Mouse (Mus musculus) embryonic facial prominence, embryonic 11.5 days (tissue): ENCODE results near the gene Cntfr. TPM values are rescaled to one million over a fixed set of nuclear protein-coding genes. Genes with fewer than 3 reads are reported as not detected.

Experiments used
- ATAC-seq: fragments of 200-750 bp; cut with Nextera tagmentation; replicated peaks from 2 replicates; pipeline ENCODE4 v1.8.0; 2017; ENCODE audit warnings: low read depth; ENCODE audit not compliant: insufficient number of reproducible peaks, low FRiP score, low TSS enrichment
- DNase-seq: peaks from one replicate; pipeline ENCODE4 v3.0.0-alpha.2; 2015; ENCODE audit warnings: low spot score
- H3K27ac ChIP-seq: fragments of 300-500 bp; sonication (generic); replicated peaks from 2 replicates; pipeline ENCODE4 v1.5.1; 2014; ENCODE audit warnings: mild to moderate bottlenecking, low read depth, low read length, control low read depth
- H3K27me3 ChIP-seq: fragments of 300-500 bp; sonication (generic); 2 replicates; pipeline ENCODE4 v1.6.1; 2014; ENCODE audit warnings: mild to moderate bottlenecking, low read length, moderate library complexity, mixed read lengths; ENCODE audit not compliant: control insufficient read depth, insufficient read depth
- H3K36me3 ChIP-seq: fragments of 300-500 bp; sonication (generic); replicated peaks from 2 replicates; pipeline ENCODE4 v1.6.1; 2014; ENCODE audit warnings: low read depth, mild to moderate bottlenecking, low read length, moderate library complexity, mixed read lengths; ENCODE audit not compliant: control insufficient read depth, insufficient read depth
- H3K4me1 ChIP-seq: fragments of 300-500 bp; sonication (generic); 2 replicates; pipeline ENCODE4 v1.6.1; 2014; ENCODE audit warnings: low read length, mixed read lengths; ENCODE audit not compliant: control insufficient read depth, insufficient read depth
- H3K4me2 ChIP-seq: fragments of 300-500 bp; sonication (generic); 2 replicates; pipeline ENCODE4 v1.6.1; 2014; ENCODE audit warnings: low read depth, mild to moderate bottlenecking, control low read depth, low read length, moderate library complexity
- H3K4me3 ChIP-seq: fragments of 300-500 bp; sonication (generic); 2 replicates; pipeline ENCODE4 v1.5.1; 2014; ENCODE audit warnings: low read depth, low read length, control low read depth
- H3K9ac ChIP-seq: fragments of 300-500 bp; sonication (generic); replicated peaks from 2 replicates; pipeline ENCODE4 v1.6.1; 2014; ENCODE audit warnings: mild to moderate bottlenecking, control low read depth, low read length
- H3K9me3 ChIP-seq: fragments of 300-500 bp; sonication (generic); replicated peaks from 2 replicates; pipeline ENCODE4 v1.6.1; 2016; ENCODE audit warnings: mild to moderate bottlenecking, low read length, inconsistent platforms, mixed read lengths; ENCODE audit not compliant: control insufficient read depth
- WGBS: fragments of 180-500 bp; shearing (Covaris S2); extraction: QIAGEN DNeasy Blood & Tissue Kit; methylation state at CpG from one replicate; pipeline ENCODE4 v1.1.7; 2014; 5-methylcytosine and 5-hydroxymethylcytosine counted together
- polyA plus RNA-seq: library from polyadenylated mRNA; unstranded; fragments of >200 nt; fragmentation: Nextera tagmentation; extraction: Ambion mirVana; gene quantifications from 2 replicates; pipeline ENCODE4 v1.2.1, GENCODE M21; 2014

Cntfr gene
- polyA plus RNA-seq, 1 experiment from 2014 or later = 8.8 TPM

DNA sequence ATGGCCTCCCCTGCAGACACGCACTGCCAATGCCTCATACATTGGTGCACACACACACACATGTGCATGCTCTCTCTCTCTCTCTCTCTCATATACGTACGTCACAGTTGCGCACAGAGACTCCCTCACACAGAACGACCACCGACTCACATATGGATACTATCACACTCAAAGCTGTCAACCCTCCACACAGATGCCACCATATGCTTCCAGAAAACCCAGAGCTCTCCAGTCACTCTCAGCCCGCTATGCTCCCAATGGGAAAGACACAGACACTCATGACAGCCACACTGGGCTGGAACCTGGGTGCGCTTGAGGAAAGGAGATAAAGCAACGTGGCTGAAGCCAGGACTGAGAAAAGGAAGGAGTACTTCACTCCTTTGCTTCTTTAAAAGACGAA is 14.9 kb downstream of the Cntfr start:
- Histone ChIP-seq H3K9ac (no peak overlapping the region), H3K9me3 (no peaks in the 10 kb centered on the region), H3K36me3 (no peaks in the 10 kb centered on the region; the same call in 1 of the 2 replicates), H3K27ac (no peak overlapping the region), H3K4me3 (no peak overlapping the region), H3K4me2 (no peak overlapping the region), H3K4me1 (peaks cover 11% of the 10 kb centered on the region), H3K27me3 (no peaks in the 10 kb centered on the region)
- WGBS = 73% methylated on average over 10 of the region's 10 CpGs
- DNase-seq = no peak
- ATAC-seq = no peak

DNA sequence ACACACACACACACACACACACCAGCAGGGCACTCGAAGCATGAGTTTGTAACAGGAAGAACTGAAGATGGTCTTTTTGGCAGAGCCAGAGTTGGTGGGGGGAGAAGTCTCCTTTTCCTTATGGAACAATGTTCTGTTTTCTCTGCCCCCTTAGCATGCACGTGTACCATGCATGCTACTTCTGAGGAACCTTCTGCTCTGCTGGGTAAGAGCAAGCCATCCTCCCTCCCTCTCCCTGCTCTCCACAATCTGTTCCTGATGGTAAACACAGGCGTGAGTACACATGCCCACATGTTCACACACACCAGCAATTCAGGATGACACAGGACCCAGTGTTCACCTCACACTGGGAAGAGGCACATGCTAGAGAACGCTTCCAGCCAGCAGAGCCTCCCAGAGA is 15.7 kb downstream of the Cntfr start:
- Histone ChIP-seq H3K4me1 (peaks cover 12% of the 10 kb centered on the region), H3K27ac (no peak overlapping the region)

DNA sequence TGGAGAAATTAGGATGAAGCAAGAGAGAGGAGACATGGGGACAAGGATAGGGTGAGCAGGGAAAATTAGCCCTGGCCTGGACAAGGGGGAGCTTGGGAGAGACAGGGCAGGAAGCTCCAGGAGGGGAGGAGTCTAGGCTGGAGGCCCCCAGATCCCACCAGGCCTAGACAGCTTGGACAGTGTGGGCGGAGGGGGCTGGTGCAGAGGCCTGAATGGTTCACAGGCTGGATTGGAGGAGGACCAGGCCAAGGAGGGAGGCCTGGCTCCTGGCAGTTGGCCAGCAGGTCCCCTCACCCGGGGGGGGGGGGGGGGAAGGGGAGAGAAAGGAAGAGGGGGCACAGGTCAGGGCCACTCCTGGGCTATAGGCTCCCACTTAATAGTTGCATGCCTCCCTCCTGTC is 17.6 kb downstream of the Cntfr start:
- no peak overlapping the region for H3K27ac ChIP-seq

More for the DNA sequence above, 15.7 kb downstream of the Cntfr start:
- Histone ChIP-seq H3K36me3 (no peaks in the 10 kb centered on the region; the same call in 1 of the 2 replicates), H3K9ac (no peak overlapping the region), H3K9me3 (no peaks in the 10 kb centered on the region), H3K27me3 (no peaks in the 10 kb centered on the region), H3K4me2 (no peak overlapping the region), H3K4me3 (no peak overlapping the region)
- WGBS = 61% methylated on average over 4 of the region's 4 CpGs
- DNase-seq (no peak), ATAC-seq (no peak)

DNA sequence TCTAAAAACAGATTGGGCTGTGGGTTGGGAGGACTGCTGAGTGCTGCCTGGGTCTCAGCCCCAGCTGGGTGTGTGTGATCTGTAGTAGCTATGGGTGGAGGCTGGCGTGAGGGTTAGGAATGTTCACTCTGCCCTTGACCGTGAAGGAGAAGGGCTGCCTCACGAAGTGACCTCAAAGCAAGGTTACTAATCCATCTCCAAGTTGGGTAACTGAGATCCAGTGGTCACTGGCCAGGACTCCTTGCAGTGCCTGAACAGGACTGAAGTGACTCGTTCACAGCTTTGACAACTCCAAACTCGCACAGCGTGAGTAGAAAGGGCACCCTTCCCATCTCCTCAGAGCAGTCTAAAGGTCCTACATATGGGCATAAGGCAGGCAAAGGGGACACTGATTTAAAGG is 18.0 kb downstream of the Cntfr start:
- H3K27ac ChIP-seq = no peak overlapping the region
- H3K4me2 ChIP-seq = no peak overlapping the region
- no peaks in the 10 kb centered on the region for H3K27me3 ChIP-seq
- peaks cover 12% of the 10 kb centered on the region for H3K4me1 ChIP-seq
- H3K9me3 ChIP-seq = no peaks in the 10 kb centered on the region
- ATAC-seq (no peak), DNase-seq (no peak)
- no peak overlapping the region for H3K9ac ChIP-seq
- 73% methylated on average over 6 of the region's 6 CpGs for whole genome bisulfite sequencing
- no peaks in the 10 kb centered on the region; the same call in 1 of the 2 replicates for H3K36me3 ChIP-seq
- H3K4me3 ChIP-seq = no peak overlapping the region

More for the DNA sequence above, 17.6 kb downstream of the Cntfr start:
- Histone ChIP-seq H3K27me3 (no peaks in the 10 kb centered on the region), H3K9me3 (no peaks in the 10 kb centered on the region), H3K36me3 (no peaks in the 10 kb centered on the region; the same call in 1 of the 2 replicates), H3K4me2 (no peak overlapping the region), H3K4me3 (no peak overlapping the region), H3K9ac (no peak overlapping the region), H3K4me1 (peaks cover 12% of the 10 kb centered on the region)
- ATAC-seq (no peak), DNase-seq (no peak)
- 44% methylated on average over 1 of the region's 2 CpGs for WGBS

DNA sequence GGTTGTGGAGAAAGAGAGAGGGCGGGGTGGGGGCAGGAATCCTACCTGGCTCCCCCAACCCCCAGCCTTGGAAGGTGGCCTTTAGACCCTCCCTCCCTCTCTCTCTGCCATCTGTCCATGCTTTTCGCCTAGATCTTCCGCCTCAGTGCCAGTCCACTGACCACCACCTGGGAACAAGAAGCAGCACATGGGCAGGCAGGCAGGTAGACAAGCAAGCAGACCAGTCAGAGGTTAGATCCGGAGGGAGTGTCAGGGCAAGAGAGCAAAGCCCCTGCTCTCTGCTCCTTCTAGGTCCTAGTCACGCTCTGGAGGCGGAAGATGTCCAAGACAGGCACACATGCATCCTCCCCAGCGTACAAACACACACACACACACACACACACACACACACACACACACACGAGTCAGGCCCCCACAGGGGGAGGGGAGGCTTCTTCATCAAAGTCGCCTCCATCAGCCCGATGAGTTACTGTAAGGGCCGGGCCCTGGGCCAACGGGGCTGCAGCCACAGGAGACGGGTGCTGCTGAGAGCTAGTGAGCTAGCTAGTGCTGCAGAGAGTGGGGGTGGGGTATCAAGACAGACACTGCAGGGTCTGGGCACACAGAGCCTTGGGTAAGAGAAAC is 19.8 kb downstream of the Cntfr start:
- H3K36me3 ChIP-seq = no peaks in the 10 kb centered on the region; the same call in 1 of the 2 replicates
- no peak overlapping the region for H3K9ac ChIP-seq
- ATAC-seq (no peak), DNase-seq (no peak)
- no peaks in the 10 kb centered on the region for H3K9me3 ChIP-seq
- WGBS = 49% methylated on average over 13 of the region's 13 CpGs
- H3K27me3 ChIP-seq = no peaks in the 10 kb centered on the region
- no peak overlapping the region for H3K27ac ChIP-seq
- H3K4me2 ChIP-seq = no peak overlapping the region
- H3K4me3 ChIP-seq = no peak overlapping the region
- H3K4me1 ChIP-seq = peaks cover 13% of the 10 kb centered on the region

DNA sequence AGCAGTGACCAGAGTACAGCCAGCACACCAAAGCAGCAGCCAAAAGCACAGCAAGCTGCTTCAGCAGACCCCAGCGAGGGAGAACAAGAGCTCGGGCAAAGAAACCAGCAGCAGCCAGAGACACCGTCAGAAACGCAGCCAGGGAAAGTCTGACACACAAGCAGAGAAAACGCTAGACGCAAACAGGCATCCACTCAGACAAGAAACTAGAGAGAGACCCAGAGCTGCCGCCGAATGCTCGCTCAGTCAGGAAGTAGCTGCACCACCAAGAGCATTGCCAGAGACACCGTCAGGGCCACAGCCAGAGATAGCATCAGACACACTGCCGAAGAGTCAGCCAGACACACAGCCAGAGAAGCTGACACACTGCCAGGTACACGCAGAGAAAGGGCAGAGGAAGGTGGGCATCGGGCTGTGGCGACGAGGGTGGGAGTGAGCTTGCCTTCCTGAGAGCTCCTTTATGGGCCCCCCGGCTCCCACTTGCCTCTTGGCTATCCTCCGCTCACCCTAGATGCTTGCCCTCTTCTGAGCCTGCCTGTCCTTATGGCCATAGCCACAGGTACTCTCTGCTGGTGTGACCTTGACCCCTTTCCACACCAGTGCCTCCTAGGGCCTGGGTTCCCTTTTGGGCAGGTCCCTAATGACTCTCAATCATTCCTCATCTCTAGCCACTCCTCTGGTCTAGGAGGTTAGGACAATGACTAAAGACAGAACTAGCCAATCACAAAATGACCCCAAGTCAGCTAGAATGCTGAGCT is 20.5 kb downstream of the Cntfr start:
- Histone ChIP-seq H3K36me3 (no peaks in the 10 kb centered on the region; the same call in 1 of the 2 replicates), H3K27ac (no peak overlapping the region), H3K4me2 (no peak overlapping the region), H3K27me3 (no peaks in the 10 kb centered on the region), H3K9me3 (no peaks in the 10 kb centered on the region), H3K4me1 (peaks cover 18% of the 10 kb centered on the region), H3K4me3 (no peak overlapping the region), H3K9ac (no peak overlapping the region)
- no peak for DNase-seq
- 63% methylated on average over 17 of the region's 17 CpGs for WGBS
- no peak for ATAC-seq

DNA sequence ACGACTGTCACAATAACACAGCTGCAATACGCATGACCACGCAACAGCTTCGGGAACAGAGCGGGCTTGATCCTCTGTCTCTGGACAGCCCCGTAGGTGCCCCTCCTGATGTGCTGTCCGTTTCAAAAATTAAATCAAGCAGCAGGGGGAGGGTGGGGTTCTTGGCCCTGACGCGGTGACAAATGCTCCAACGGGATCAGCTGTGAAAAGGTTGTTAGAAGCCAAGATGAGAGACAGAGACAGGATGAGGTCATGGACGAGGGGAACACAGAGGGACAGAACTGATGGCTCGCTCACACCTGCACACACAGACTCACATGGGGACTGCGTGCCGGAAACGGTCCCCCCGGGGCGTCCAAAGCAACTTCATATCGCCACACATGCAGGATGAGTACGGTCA is 23.7 kb downstream of the Cntfr start:
- Histone ChIP-seq H3K9ac (no peak overlapping the region), H3K27ac (no peak overlapping the region), H3K4me3 (no peak overlapping the region), H3K27me3 (no peaks in the 10 kb centered on the region), H3K9me3 (no peaks in the 10 kb centered on the region), H3K4me1 (peaks cover 15% of the 10 kb centered on the region), H3K36me3 (no peaks in the 10 kb centered on the region), H3K4me2 (no peak overlapping the region)
- WGBS = 61% methylated on average over 19 of the region's 19 CpGs
- no peak for DNase-seq
- no peak for ATAC-seq

DNA sequence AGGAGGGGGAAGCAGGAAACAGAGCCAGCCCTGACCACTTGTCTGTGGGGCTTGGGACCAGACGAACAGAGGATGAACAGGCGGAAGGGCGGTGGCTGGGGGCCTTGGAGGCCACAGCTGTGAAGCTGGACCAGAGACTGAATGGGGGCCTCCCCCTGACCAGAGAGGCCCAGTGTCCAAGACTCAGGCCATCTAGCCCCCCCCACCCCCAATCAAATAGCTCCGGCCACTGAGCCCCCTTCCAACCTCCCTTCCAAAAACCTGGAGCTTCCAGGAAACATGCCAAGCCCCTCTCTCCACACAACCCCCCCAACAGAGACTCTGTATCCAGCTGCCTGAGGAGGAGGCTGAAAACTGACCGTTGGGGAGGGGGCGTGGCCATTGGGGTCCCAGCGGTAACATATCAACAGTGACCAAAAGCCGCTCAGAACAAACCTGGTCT is 24.3 kb downstream of the Cntfr start:
- Histone ChIP-seq H3K4me3 (no peak overlapping the region), H3K4me1 (peaks cover 15% of the 10 kb centered on the region), H3K9ac (peak overlapping the region; percentile 9; the same call in 1 of the 2 replicates), H3K4me2 (no peak overlapping the region), H3K36me3 (peaks cover 2% of the 10 kb centered on the region; the same call in 1 of the 2 replicates), H3K27ac (0 out of 2 replicates have a peak overlapping the region, but pooled peaks have one; percentile 47), H3K9me3 (no peaks in the 10 kb centered on the region), H3K27me3 (no peaks in the 10 kb centered on the region)
- ATAC-seq (no peak), DNase-seq (no peak)
- 26% methylated on average over 8 of the region's 8 CpGs for WGBS
